Mouse (Mus musculus): ENCODE data around the gene 9230112D13Rik. TPM values are rescaled to one million over a fixed set of nuclear protein-coding genes. Genes with fewer than 3 reads are reported as not detected.

9230112D13Rik gene
- polyA plus RNA-seq, 1 experiment from 2014 or later = not detected

- H3K27ac ChIP-seq (ENCODE audit: low read depth) = no peak overlapping the region
- H3K4me3 ChIP-seq (ENCODE audit: low read depth, low read length) = no peak overlapping the region
- H3K9ac ChIP-seq (replicated peaks) = no peak overlapping the region
- H3K36me3 ChIP-seq (replicated peaks; ENCODE audit: insufficient read depth, low read length) = no peaks in the 10 kb centered on the region
- H3K27me3 ChIP-seq (ENCODE audit: insufficient read depth, low read length) = no peaks in the 10 kb centered on the region
- DNase-seq (no peak), ATAC-seq (no peak)
- 71% methylated on average over 12 of the region's 13 CpGs for WGBS (ENCODE audit: insufficient replicate concordance)
- no peak overlapping the region for H3K4me2 ChIP-seq (ENCODE audit: low read depth, low read length)
- no peak for TF ChIP-seq EP300 (IDR thresholded peaks at IDR 0.05; ENCODE audit: low read depth)
- no peak for TF ChIP-seq CTCF (IDR thresholded peaks at IDR 0.05; ENCODE audit: low read depth)
- no peaks in the 10 kb centered on the region for H3K9me3 ChIP-seq (ENCODE audit: low read length)
- H3K4me1 ChIP-seq (ENCODE audit: insufficient read depth) = no peaks in the 10 kb centered on the region
These were observed 32.6 kb upstream of the 9230112D13Rik start for GRCm38 (mm10) chr14:34555211-34555610.

- 51% methylated on average over 3 of the region's 3 CpGs for WGBS (ENCODE audit: insufficient replicate concordance)
- no peak for TF ChIP-seq CTCF (IDR thresholded peaks at IDR 0.05; ENCODE audit: low read depth)
- no peak for TF ChIP-seq EP300 (IDR thresholded peaks at IDR 0.05; ENCODE audit: low read depth)
- Histone ChIP-seq H3K9ac (replicated peaks) (no peak overlapping the region), H3K4me3 (ENCODE audit: low read depth, low read length) (no peak overlapping the region), H3K9me3 (ENCODE audit: low read length) (no peaks in the 10 kb centered on the region), H3K27me3 (ENCODE audit: insufficient read depth, low read length) (peaks cover 2% of the 10 kb centered on the region; the same call in 1 of the 2 replicates), H3K4me1 (ENCODE audit: insufficient read depth) (no peaks in the 10 kb centered on the region), H3K36me3 (replicated peaks; ENCODE audit: insufficient read depth, low read length) (no peaks in the 10 kb centered on the region), H3K4me2 (ENCODE audit: low read depth, low read length) (no peak overlapping the region), H3K27ac (ENCODE audit: low read depth) (no peak overlapping the region)
- DNase-seq (no peak), ATAC-seq (peak; percentile 22; the same call in 1 of the 2 replicates)
These were observed 31.4 kb upstream of the 9230112D13Rik start for GRCm38 (mm10) chr14:34554047-34554446.

GRCm38 (mm10) chr14:34553470-34553869 is 30.9 kb upstream of the 9230112D13Rik start:
- peaks cover 3% of the 10 kb centered on the region; the same call in 1 of the 2 replicates for H3K4me1 ChIP-seq (ENCODE audit: insufficient read depth)
- no peak overlapping the region for H3K9ac ChIP-seq (replicated peaks)
- H3K4me2 ChIP-seq (ENCODE audit: low read depth, low read length) = no peak overlapping the region
- peaks cover 8% of the 10 kb centered on the region; the same call in 1 of the 2 replicates for H3K27me3 ChIP-seq (ENCODE audit: insufficient read depth, low read length)
- 56% methylated on average over 6 of the region's 6 CpGs for WGBS (ENCODE audit: insufficient replicate concordance)
- TF ChIP-seq EP300 (IDR thresholded peaks at IDR 0.05; ENCODE audit: low read depth) (no peak), CTCF (IDR thresholded peaks at IDR 0.05; ENCODE audit: low read depth) (no peak)
- no peak for DNase-seq
- H3K27ac ChIP-seq (ENCODE audit: low read depth) = no peak overlapping the region
- ATAC-seq = no peak
- H3K9me3 ChIP-seq (ENCODE audit: low read length) = no peaks in the 10 kb centered on the region
- no peak overlapping the region for H3K4me3 ChIP-seq (ENCODE audit: low read depth, low read length)
- H3K36me3 ChIP-seq (replicated peaks; ENCODE audit: insufficient read depth, low read length) = no peaks in the 10 kb centered on the region

GRCm38 (mm10) chr14:34552226-34552625 is 29.6 kb upstream of the 9230112D13Rik start:
- H3K27me3 ChIP-seq (ENCODE audit: insufficient read depth, low read length) = peaks cover 17% of the 10 kb centered on the region
- peaks cover 3% of the 10 kb centered on the region; the same call in 1 of the 2 replicates for H3K4me1 ChIP-seq (ENCODE audit: insufficient read depth)
- no peak overlapping the region for H3K4me2 ChIP-seq (ENCODE audit: low read depth, low read length)
- no peaks in the 10 kb centered on the region for H3K9me3 ChIP-seq (ENCODE audit: low read length)
- TF ChIP-seq EP300 (IDR thresholded peaks at IDR 0.05; ENCODE audit: low read depth) = no peak
- no peak for TF ChIP-seq CTCF (IDR thresholded peaks at IDR 0.05; ENCODE audit: low read depth)
- H3K27ac ChIP-seq (ENCODE audit: low read depth) = no peak overlapping the region
- H3K9ac ChIP-seq (replicated peaks) = no peak overlapping the region
- WGBS (ENCODE audit: insufficient replicate concordance) = 72% methylated on average over 5 of the region's 5 CpGs
- DNase-seq = no peak
- H3K36me3 ChIP-seq (replicated peaks; ENCODE audit: insufficient read depth, low read length) = no peaks in the 10 kb centered on the region
- H3K4me3 ChIP-seq (ENCODE audit: low read depth, low read length) = no peak overlapping the region
- ATAC-seq = no peak

GRCm38 (mm10) chr14:34549004-34549671 is 26.5 kb upstream of the 9230112D13Rik start:
- peak; percentile 97 for ATAC-seq
- Histone ChIP-seq H3K27me3 (ENCODE audit: insufficient read depth, low read length) (peaks cover 21% of the 10 kb centered on the region), H3K4me2 (ENCODE audit: low read depth, low read length) (peak overlapping the region; percentile 98), H3K9me3 (ENCODE audit: low read length) (no peaks in the 10 kb centered on the region), H3K9ac (replicated peaks) (peak overlapping the region; percentile 78), H3K4me1 (ENCODE audit: insufficient read depth) (peaks cover 3% of the 10 kb centered on the region; the same call in 1 of the 2 replicates), H3K4me3 (ENCODE audit: low read depth, low read length) (peak overlapping the region; percentile 65), H3K27ac (ENCODE audit: low read depth) (no peak overlapping the region), H3K36me3 (replicated peaks; ENCODE audit: insufficient read depth, low read length) (no peaks in the 10 kb centered on the region)
- TF ChIP-seq CTCF (IDR thresholded peaks at IDR 0.05; ENCODE audit: low read depth) = peak; percentile 93
- no peak for TF ChIP-seq EP300 (IDR thresholded peaks at IDR 0.05; ENCODE audit: low read depth)
- 2% methylated on average over 54 of the region's 55 CpGs for WGBS (ENCODE audit: insufficient replicate concordance)
- peak; percentile 85 for DNase-seq

GRCm38 (mm10) chr14:34548391-34549001 is 25.9 kb upstream of the 9230112D13Rik start:
- H3K27me3 ChIP-seq (ENCODE audit: insufficient read depth, low read length) = peaks cover 21% of the 10 kb centered on the region
- TF ChIP-seq EP300 (IDR thresholded peaks at IDR 0.05; ENCODE audit: low read depth) (no peak), CTCF (IDR thresholded peaks at IDR 0.05; ENCODE audit: low read depth) (no peak)
- peak overlapping the region; percentile 65 for H3K4me3 ChIP-seq (ENCODE audit: low read depth, low read length)
- WGBS (ENCODE audit: insufficient replicate concordance) = 3% methylated on average over 27 of the region's 27 CpGs
- H3K27ac ChIP-seq (ENCODE audit: low read depth) = no peak overlapping the region
- H3K9me3 ChIP-seq (ENCODE audit: low read length) = no peaks in the 10 kb centered on the region
- peak overlapping the region; percentile 98 for H3K4me2 ChIP-seq (ENCODE audit: low read depth, low read length)
- ATAC-seq (no peak), DNase-seq (no peak)
- peaks cover 3% of the 10 kb centered on the region; the same call in 1 of the 2 replicates for H3K4me1 ChIP-seq (ENCODE audit: insufficient read depth)
- H3K36me3 ChIP-seq (replicated peaks; ENCODE audit: insufficient read depth, low read length) = no peaks in the 10 kb centered on the region
- peak overlapping the region; percentile 78 for H3K9ac ChIP-seq (replicated peaks)
